Mouse (Mus musculus): Measurements from ENCODE around the gene Fdps.

GRCm38 (mm10) chr3:89145566-89145965 is 43.8 kb upstream of the Fdps start:
- TF ChIP-seq CTCF (IDR thresholded peaks at IDR 0.05; ENCODE audit: low read depth), result no peak
- TF ChIP-seq EP300 (IDR thresholded peaks at IDR 0.05; ENCODE audit: low read depth), result no peak

Measured in heart, postnatal 0 days (tissue).